Mouse (Mus musculus): ENCODE results near the gene Tmigd3. TPM values are rescaled to one million over a fixed set of nuclear protein-coding genes. Genes with fewer than 3 reads are reported as not detected.

Tmigd3 gene
- polyA plus RNA-seq, 1 experiment from 2014 or later = not detected

GRCm38 (mm10) chr3:105882105-105882504 lies 11.4 kb downstream of the Tmigd3 start:
- H3K4me2 ChIP-seq (ENCODE audit: low read length) = no peak overlapping the region
- H3K9ac ChIP-seq (ENCODE audit: low read depth, low read length) = no peak overlapping the region
- H3K9me3 ChIP-seq (ENCODE audit: control insufficient read depth, low read length) = no peaks in the 10 kb centered on the region
- H3K4me3 ChIP-seq (ENCODE audit: low read length) = no peak overlapping the region
- no peaks in the 10 kb centered on the region for H3K36me3 ChIP-seq (ENCODE audit: control insufficient read depth, insufficient read depth, low read length)
- no peaks in the 10 kb centered on the region for H3K27me3 ChIP-seq (replicated peaks; ENCODE audit: control insufficient read depth, insufficient read depth, low read length)
- WGBS = 93% methylated on average over 7 of the region's 7 CpGs
- H3K4me1 ChIP-seq (ENCODE audit: control insufficient read depth, insufficient read depth, low read depth, low read length) = no peaks in the 10 kb centered on the region
- H3K27ac ChIP-seq (ENCODE audit: low read depth, low read length) = no peak overlapping the region
- ATAC-seq = no peak

- no peaks in the 10 kb centered on the region for H3K27me3 ChIP-seq (replicated peaks; ENCODE audit: control insufficient read depth, insufficient read depth, low read length)
- 95% methylated on average over 2 of the region's 2 CpGs for WGBS
- ATAC-seq = no peak
Measured at GRCm38 (mm10) chr3:105883111-105883510, 12.4 kb downstream of the Tmigd3 start.

GRCm38 (mm10) chr3:105888961-105889360 lies 18.3 kb downstream of the Tmigd3 start:
- ATAC-seq = no peak

More at GRCm38 (mm10) chr3:105883111-105883510, 12.4 kb downstream of the Tmigd3 start:
- no peak overlapping the region for H3K4me2 ChIP-seq (ENCODE audit: low read length)
- H3K9me3 ChIP-seq (ENCODE audit: control insufficient read depth, low read length) = no peaks in the 10 kb centered on the region
- H3K9ac ChIP-seq (ENCODE audit: low read depth, low read length) = no peak overlapping the region
- no peak overlapping the region for H3K27ac ChIP-seq (ENCODE audit: low read depth, low read length)
- H3K4me1 ChIP-seq (ENCODE audit: control insufficient read depth, insufficient read depth, low read depth, low read length) = no peaks in the 10 kb centered on the region
- no peak overlapping the region for H3K4me3 ChIP-seq (ENCODE audit: low read length)
- H3K36me3 ChIP-seq (ENCODE audit: control insufficient read depth, insufficient read depth, low read length) = no peaks in the 10 kb centered on the region

GRCm38 (mm10) chr3:105890220-105890619 lies 19.5 kb downstream of the Tmigd3 start:
- no peaks in the 10 kb centered on the region for H3K4me1 ChIP-seq (ENCODE audit: control insufficient read depth, insufficient read depth, low read depth, low read length)
- H3K9me3 ChIP-seq (ENCODE audit: control insufficient read depth, low read length) = no peaks in the 10 kb centered on the region
- H3K36me3 ChIP-seq (ENCODE audit: control insufficient read depth, insufficient read depth, low read length) = no peaks in the 10 kb centered on the region
- no peak for ATAC-seq
- H3K4me2 ChIP-seq (ENCODE audit: low read length) = no peak overlapping the region
- H3K27ac ChIP-seq (ENCODE audit: low read depth, low read length) = no peak overlapping the region
- H3K27me3 ChIP-seq (replicated peaks; ENCODE audit: control insufficient read depth, insufficient read depth, low read length) = no peaks in the 10 kb centered on the region
- no peak overlapping the region for H3K4me3 ChIP-seq (ENCODE audit: low read length)
- no peak overlapping the region for H3K9ac ChIP-seq (ENCODE audit: low read depth, low read length)
- WGBS = 69% methylated on average over 4 of the region's 4 CpGs

More at GRCm38 (mm10) chr3:105888961-105889360, 18.3 kb downstream of the Tmigd3 start:
- no peaks in the 10 kb centered on the region for H3K36me3 ChIP-seq (ENCODE audit: control insufficient read depth, insufficient read depth, low read length)
- H3K4me3 ChIP-seq (ENCODE audit: low read length) = no peak overlapping the region
- H3K27me3 ChIP-seq (replicated peaks; ENCODE audit: control insufficient read depth, insufficient read depth, low read length) = no peaks in the 10 kb centered on the region
- no peaks in the 10 kb centered on the region for H3K4me1 ChIP-seq (ENCODE audit: control insufficient read depth, insufficient read depth, low read depth, low read length)
- no peak overlapping the region for H3K9ac ChIP-seq (ENCODE audit: low read depth, low read length)
- H3K4me2 ChIP-seq (ENCODE audit: low read length) = no peak overlapping the region
- H3K27ac ChIP-seq (ENCODE audit: low read depth, low read length) = no peak overlapping the region
- no peaks in the 10 kb centered on the region for H3K9me3 ChIP-seq (ENCODE audit: control insufficient read depth, low read length)
- WGBS = 75% methylated on average over 3 of the region's 3 CpGs

- no peak for ATAC-seq
- Histone ChIP-seq H3K27me3 (replicated peaks; ENCODE audit: control insufficient read depth, insufficient read depth, low read length) (no peaks in the 10 kb centered on the region), H3K36me3 (ENCODE audit: control insufficient read depth, insufficient read depth, low read length) (no peaks in the 10 kb centered on the region), H3K4me3 (ENCODE audit: low read length) (no peak overlapping the region), H3K4me1 (ENCODE audit: control insufficient read depth, insufficient read depth, low read depth, low read length) (no peaks in the 10 kb centered on the region), H3K27ac (ENCODE audit: low read depth, low read length) (no peak overlapping the region), H3K9me3 (ENCODE audit: control insufficient read depth, low read length) (no peaks in the 10 kb centered on the region), H3K9ac (ENCODE audit: low read depth, low read length) (no peak overlapping the region), H3K4me2 (ENCODE audit: low read length) (no peak overlapping the region)
- 92% methylated on average over 3 of the region's 3 CpGs for WGBS
Measured at GRCm38 (mm10) chr3:105891141-105891540, 20.4 kb downstream of the Tmigd3 start.

GRCm38 (mm10) chr3:105891760-105892571 lies 21.3 kb downstream of the Tmigd3 start:
- 85% methylated on average over 10 of the region's 10 CpGs for WGBS
- no peak overlapping the region for H3K4me2 ChIP-seq (ENCODE audit: low read length)
- no peak overlapping the region for H3K27ac ChIP-seq (ENCODE audit: low read depth, low read length)
- H3K4me3 ChIP-seq (ENCODE audit: low read length) = no peak overlapping the region
- no peaks in the 10 kb centered on the region for H3K4me1 ChIP-seq (ENCODE audit: control insufficient read depth, insufficient read depth, low read depth, low read length)
- H3K36me3 ChIP-seq (ENCODE audit: control insufficient read depth, insufficient read depth, low read length) = no peaks in the 10 kb centered on the region
- no peaks in the 10 kb centered on the region for H3K9me3 ChIP-seq (ENCODE audit: control insufficient read depth, low read length)
- no peak for ATAC-seq
- H3K27me3 ChIP-seq (replicated peaks; ENCODE audit: control insufficient read depth, insufficient read depth, low read length) = no peaks in the 10 kb centered on the region
- H3K9ac ChIP-seq (ENCODE audit: low read depth, low read length) = no peak overlapping the region

- Histone ChIP-seq H3K27me3 (replicated peaks; ENCODE audit: control insufficient read depth, insufficient read depth, low read length) (no peaks in the 10 kb centered on the region), H3K9ac (ENCODE audit: low read depth, low read length) (no peak overlapping the region), H3K36me3 (ENCODE audit: control insufficient read depth, insufficient read depth, low read length) (no peaks in the 10 kb centered on the region), H3K27ac (ENCODE audit: low read depth, low read length) (no peak overlapping the region), H3K4me3 (ENCODE audit: low read length) (no peak overlapping the region), H3K4me2 (ENCODE audit: low read length) (no peak overlapping the region), H3K9me3 (ENCODE audit: control insufficient read depth, low read length) (no peaks in the 10 kb centered on the region), H3K4me1 (ENCODE audit: control insufficient read depth, insufficient read depth, low read depth, low read length) (no peaks in the 10 kb centered on the region)
- WGBS = 86% methylated on average over 19 of the region's 19 CpGs
- ATAC-seq = no peak
Measured at GRCm38 (mm10) chr3:105892572-105893495, 22.1 kb downstream of the Tmigd3 start.

GRCm38 (mm10) chr3:105893941-105894391 lies 23.3 kb downstream of the Tmigd3 start:
- 66% methylated on average over 6 of the region's 6 CpGs for WGBS
- Histone ChIP-seq H3K4me3 (ENCODE audit: low read length) (no peak overlapping the region), H3K27me3 (replicated peaks; ENCODE audit: control insufficient read depth, insufficient read depth, low read length) (no peaks in the 10 kb centered on the region), H3K4me2 (ENCODE audit: low read length) (no peak overlapping the region), H3K36me3 (ENCODE audit: control insufficient read depth, insufficient read depth, low read length) (no peaks in the 10 kb centered on the region), H3K4me1 (ENCODE audit: control insufficient read depth, insufficient read depth, low read depth, low read length) (no peaks in the 10 kb centered on the region), H3K9ac (ENCODE audit: low read depth, low read length) (no peak overlapping the region), H3K9me3 (ENCODE audit: control insufficient read depth, low read length) (no peaks in the 10 kb centered on the region), H3K27ac (ENCODE audit: low read depth, low read length) (no peak overlapping the region)
- ATAC-seq = no peak

Data from hindbrain, embryonic 16.5 days (tissue).